Mouse (Mus musculus) spleen, postnatal 4 days (tissue): ENCODE data around the gene Tsen2.
A peak's percentile ranks its signal among the peaks of the same experiment; 100 is the strongest.

ENCODE experiments used
- DNase-seq, 2 experiments: peaks; one replicate each; pipeline ENCODE4 v3.0.0; 2022; ENCODE audit warnings: low spot score in 2 of 2

The Tsen2 gene

DNA sequence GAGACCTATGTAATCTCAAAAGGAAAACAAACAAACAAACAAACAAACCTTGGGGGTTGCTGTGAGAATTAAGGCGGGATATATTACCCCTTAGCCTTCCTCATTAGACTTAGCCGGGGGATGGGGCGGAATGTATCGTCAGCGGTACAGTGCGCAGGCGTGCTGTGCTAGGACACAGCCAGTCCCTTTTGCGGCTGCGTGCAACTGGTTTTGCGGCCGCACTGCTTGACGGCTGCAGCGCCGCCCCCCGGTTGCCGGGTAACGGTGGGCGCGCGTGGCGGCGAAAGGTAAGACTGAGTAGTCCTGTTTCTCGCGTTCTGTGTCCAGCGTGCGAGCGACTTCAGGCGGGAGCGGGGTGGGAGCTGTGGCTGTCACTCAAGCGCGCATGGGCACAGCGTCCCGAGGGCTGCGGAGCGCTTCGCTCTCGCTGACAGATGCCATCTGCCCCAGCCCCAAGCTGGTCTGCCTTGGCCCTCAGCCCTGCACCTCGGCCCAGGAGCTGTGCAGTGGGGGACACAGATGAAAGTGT, at the start of gene Tsen2:
TSS of gene Tsen2 (plus strand) at position 223 of the 529 bp plus-strand sequence.
- peak; percentile 93 to 97 for DNase-seq

DNA sequence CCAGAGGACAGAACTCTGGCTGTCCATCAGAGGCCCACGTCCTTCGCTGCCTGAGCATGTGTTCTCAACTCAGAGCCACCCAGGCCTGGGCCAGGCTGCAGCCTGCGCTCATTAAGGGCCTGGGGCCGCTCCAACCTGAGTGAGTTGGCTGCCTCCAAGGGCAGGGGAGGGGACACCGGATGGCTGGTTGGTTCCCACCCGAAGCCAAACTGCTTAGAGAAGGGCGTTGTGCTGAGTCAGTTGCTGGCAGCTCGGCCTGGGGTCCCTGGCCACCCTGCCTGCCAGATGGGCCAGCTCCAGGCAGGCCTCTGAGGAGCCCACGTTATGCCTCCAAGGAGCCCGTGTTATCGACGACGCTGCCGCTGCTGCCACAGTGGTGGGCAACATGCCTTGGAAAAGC, 44.9 kb upstream of the Tsen2 start:
- DNase-seq: no peak

DNA sequence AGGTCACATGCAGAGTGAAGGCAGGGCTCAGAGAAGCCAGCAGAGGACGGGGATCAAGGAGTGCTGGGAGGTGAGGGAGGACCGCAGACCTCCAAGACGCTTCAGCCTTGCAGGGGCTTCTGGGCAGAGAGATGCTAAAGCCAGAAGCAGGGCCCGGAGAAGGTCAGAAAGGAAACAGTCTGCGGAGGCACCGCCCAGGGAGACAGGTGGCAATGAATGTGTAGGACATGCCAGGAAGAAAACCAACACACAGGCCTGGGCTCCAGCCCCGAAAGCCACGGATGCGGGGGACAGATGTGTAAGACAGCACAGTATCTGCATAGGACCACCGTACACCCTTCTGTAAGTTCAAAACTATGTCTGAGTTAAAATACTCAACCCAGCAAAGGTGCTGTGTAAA, 44.2 kb upstream of the Tsen2 start:
- DNase-seq: no peak

DNA sequence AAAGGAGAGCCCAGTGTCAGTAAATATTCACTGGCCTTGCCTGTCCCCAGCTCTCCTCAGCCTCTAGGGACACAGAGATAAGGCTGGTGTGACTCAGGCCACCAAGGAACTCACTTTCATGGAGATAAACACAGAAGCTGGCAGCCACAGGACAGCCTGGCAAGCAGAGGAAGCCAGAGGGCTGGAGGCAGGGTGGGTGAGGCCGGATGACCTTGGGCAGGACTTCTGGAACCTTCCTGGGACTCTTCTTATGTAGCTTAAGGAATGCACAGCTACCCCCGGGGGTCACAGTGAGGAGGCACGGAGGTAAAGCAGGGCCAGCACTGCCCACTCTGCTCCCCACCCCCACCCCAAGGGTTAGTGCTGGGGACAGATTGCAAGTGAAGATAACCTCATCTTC, 43.3 kb upstream of the Tsen2 start:
- DNase-seq: no peak

DNA sequence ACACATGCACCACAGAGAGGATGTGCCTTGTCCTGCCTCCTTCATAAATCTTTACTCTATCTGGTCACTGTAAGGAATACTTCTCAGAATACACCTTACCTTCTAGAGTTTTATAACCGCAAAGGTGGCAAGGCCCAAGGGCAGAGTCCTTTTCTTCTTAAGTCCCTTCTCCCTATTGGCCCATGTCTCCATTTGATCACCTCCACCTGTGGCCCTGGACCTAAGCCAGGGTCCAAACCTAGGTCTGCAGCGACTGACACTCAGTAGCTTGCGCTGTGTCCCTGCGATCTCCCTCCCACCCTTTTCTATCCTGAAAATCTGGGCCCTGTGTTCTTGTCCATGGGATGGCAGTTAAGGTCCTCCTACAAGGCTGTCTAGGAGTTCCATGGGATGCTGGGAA, 41.4 kb upstream of the Tsen2 start:
- DNase-seq: no peak

DNA sequence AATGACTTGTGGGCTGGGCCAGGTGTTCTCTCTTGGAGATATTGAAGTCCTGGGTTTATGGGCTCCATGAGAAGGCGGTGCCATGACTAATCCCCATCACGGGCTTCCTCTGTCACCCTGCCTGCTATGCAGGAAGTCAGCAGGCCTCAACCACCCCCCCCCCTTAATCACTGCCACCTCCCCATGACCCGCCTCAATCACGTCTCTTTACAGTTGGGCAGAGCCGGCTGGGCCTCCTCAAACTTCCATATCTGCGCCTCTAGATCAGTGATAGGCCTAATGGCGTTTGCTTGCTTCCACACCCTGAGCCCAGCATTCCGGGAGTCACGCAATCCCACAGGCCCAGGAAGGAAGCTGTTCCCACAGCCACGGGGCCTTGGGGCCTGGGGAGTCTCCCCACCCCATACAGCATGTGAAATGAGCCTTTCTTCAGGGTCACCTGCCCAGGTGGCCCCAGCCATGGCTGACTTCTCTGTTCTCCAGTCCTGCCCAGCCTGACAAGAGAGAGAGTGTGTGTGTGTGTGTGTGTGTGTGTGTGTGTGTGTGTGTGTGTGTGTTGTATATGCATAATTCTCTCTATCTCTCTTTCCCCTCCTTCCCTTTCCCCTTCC, 40.8 kb upstream of the Tsen2 start:
- no peak for DNase-seq

DNA sequence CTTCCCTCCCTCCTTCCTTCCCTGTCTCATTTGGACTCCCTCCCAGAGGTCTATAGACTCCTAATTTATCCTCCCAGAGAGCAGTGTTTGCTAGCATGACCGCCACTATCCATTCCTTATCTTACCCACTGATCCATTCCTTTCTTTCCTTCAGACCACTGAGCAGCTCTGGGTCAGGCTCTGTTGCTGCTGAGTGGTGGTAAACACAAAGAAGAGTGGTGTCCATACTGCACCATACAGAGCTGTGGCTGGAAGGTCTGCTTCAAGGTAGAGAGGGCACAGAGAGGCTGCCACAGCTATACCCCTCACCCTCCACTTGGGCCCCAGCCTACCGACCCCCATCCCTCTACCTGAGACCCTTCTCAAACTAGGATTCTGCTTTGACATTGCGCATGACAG, 40.3 kb upstream of the Tsen2 start:
- DNase-seq: no peak

DNA sequence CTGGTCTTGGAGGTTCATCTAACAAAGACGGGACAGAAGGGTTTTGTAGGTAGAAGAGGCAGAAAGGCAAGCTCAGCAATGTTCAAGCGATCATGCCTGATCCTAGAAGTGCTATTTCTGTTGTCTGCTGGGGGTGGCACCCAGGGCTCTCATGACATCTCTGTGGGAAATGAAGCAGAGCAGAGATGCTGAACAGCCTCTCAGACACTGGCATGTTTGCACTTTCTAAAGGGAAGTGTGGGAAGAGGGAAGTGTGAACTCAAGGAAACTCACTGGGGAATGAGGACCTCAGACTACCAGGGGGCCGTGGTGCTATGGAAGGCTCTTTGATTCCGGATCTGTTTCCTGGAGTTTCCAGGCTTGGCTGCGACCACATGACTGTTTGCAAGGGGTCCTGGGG, 39.5 kb upstream of the Tsen2 start:
- no peak for DNase-seq

DNA sequence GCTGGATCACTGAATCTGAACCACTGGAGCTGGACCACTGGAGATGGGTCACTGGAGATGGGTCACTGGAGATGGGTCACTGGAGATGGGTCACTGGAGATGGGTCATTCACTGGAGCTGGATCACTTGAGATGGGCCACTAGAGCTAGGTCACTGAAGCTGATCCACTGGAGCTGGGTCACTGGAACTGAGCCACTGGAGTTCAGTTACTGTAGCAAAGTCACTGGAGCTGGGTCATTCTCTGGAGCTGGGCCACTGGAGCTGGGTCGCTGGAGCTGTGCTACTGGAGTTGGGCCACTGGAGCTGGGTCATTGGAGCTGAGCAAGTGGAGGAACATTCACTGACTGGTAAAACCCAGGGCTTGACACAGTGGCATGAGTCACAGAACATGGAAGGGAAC, 38.0 kb upstream of the Tsen2 start:
- no peak for DNase-seq

DNA sequence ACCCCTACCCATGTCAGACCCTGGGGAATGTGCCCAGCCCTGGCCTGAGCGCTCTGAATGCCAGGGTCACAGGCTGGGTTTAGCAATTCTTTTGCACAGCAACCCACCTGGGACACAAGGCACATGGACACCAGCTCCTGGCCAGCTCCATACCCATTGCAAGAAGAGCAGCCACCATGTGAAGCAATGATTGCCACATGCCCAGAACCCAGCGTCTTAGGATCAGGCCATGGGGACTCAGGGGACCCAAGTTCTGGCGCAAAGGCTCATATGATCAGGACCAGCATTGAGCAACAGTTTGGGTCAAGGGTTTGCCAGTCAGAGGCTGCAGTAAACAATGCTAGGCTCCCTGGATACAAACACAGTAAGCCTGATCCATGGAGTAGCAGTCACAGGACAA, 33.0 kb upstream of the Tsen2 start:
- no peak for DNase-seq

DNA sequence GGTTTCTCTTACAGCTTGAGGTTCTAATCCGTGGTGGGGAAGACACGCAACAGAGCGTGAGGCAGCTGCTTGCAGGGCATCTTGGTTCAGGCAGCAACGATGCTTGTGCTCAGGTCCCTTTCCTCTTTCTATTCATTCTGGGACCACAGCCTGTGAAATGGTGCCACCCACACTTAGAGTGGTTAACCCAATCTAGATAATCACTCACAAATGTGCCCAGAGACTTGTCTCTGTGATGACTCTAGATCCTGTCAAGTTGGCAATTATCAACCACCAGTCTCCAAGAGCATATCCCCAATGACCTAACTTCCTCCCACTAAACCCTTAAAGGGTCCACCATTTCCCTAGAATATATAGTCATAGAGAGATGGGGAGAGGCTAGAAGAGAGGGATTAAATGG, 31.3 kb upstream of the Tsen2 start:
- DNase-seq: no peak

DNA sequence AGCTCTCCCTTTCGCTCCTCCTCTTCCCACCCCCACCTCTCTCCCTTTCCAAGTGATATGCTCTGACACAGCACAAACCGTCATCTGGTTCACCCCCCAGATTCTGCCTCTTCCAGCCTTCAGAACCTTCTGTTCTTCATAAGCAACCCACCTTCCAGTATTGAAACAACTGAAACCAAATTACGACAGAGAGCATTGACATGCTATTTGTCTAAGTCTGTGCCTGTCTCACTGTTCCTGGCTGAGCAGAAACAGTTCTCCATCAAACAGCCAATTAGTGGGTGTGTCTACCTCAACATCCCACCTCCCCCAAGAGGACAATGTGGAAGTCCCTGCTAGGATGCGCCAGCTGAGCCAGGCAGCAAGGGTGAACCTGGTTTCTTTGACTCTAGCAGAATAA, 26.6 kb upstream of the Tsen2 start:
- DNase-seq: no peak

DNA sequence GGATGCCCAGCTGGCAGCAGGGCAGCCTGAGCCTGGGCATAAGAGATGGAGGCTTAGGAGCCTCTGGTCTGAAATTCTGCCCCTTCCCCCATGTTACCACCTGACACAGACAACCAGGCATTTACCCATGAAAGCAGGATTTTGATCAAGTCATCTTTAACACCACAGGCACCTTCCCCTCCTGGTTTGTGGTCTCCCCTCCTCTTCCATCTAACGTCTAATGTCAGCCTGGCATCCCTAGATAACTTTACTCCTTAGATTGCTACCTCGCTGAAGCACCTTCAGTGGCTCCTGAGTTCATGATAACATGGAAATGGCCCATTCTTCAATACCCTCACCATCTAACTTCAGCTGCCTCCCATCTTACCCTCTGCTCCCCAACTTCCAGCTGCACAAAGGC, 26.1 kb upstream of the Tsen2 start:
- DNase-seq: no peak

DNA sequence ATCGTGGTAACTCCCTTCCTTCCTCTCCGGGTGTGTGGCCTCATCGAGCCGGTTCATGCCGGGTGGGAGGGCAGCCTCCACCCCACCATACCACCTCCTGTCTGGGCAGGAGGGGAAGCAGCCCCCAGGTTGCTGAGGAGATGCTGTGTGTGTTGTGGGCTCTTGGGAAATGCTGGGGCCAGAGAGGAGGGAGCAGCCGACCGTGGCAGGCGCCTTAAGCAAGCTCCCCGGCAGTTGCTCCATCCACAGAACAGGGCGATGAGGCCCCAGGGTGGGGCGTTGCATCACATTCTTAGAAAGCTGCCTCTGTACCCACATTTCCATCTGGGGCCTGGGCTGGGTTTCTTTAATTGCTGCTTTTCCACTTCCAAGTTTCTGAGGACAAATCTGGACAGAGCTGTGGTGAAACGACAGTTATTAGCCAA, 25.2 kb upstream of the Tsen2 start:
- peak; percentile 53 to 72 for DNase-seq

DNA sequence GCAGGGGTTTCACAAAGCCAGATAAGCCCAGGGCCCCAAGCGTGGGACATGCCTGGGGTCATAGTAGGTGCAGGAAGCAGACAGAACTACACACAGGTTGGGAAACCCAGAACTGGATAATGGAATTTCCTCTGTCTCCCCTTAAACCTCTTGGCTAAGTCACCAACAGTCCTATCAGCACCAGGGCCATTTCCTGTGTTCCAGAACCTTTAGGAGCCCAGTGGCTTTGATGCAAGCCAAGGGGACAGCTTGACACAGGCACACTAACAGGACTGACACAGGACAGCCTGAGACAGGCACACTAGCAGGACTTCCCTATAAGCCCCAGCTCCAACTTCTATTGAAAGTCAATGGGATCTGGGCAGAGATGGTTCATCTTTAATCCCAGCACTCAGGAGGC, 22.5 kb upstream of the Tsen2 start:
- no peak for DNase-seq

DNA sequence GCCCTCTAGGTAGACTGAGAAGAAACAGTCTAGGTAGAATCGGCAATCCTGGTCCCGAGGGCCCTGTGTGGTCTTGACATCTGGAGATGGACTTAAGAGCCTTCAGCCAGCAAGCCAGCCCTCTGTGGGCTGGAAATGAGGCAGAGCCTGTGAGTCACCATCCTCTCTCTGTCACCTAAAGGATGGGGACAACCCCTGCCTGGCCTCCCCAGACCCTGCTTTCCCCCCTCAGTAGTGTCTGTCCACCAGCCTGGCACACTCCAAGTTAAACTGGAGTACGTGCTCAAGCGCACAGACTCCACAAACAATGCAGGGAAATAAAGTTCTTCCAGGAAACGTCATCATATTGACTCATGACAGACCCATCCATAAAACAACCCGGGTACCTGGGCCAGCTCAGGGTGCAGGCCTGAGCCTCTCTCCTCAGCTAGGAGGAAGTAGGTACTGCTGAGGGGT, 21.7 kb upstream of the Tsen2 start:
- DNase-seq: no peak

DNA sequence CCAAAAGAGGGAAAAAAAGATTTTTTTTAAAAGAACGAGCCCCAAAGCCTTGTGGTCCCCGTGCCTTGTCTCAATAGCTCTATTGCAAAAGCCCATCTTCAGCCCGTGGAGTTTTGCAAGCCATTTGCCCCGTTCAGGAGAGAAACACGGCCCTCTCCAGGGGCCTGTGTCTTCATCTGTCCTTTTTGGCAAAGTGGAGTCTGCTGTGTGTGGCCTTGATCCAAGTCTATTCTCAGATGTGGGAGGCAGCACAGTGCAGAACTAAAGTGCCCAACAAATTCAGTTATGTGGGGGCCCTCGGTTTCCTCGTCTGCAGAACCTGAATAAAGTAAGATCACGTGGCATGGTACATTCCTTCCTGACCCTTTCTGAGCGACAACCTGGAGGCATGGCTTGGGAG, 21.3 kb upstream of the Tsen2 start:
- DNase-seq: no peak

DNA sequence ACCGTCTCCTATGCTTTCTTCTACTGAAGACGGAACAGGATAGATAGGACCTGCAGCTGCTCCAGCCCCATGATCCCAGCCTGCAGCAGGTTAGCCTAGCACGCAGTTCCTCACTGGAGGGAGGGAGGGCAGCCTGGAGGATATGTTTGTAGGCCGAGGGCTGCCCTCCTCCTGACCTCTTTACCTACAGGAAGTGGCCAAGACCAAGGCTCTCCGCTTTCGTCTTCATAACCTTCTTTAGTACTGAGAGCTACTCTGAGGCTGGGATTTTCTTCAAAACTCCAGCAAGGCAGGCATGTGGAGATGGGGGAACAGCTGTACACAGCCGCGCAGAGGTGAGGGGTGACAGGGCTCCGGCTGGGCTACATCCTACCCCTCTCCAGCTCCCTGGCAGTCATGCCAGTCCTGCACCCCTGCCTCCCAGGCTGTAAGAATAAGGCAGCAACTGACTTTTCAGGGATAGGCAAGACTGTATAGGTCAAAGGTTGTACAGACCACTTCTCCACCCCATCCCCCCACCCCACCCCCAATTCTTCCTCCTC, 19.9 kb upstream of the Tsen2 start:
- DNase-seq: no peak

DNA sequence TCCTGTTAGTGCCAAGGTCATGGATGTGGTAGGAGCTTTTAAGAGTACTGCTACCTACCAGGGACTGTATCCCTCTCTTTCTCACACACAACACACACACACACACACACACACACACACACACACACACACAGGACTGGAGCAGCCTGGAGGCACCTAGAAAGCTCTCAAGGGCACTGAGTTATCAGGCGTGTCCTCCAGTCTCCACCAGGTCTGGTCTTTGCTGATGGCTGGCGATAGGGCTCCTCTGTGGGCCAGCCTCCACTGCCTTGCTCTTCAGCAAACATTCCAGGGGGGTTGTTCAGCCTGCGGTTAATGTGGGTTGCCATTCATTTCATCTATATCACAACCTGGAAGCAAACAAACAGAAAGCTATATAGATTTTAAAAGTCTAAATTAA, 17.0 kb upstream of the Tsen2 start:
- no peak for DNase-seq

DNA sequence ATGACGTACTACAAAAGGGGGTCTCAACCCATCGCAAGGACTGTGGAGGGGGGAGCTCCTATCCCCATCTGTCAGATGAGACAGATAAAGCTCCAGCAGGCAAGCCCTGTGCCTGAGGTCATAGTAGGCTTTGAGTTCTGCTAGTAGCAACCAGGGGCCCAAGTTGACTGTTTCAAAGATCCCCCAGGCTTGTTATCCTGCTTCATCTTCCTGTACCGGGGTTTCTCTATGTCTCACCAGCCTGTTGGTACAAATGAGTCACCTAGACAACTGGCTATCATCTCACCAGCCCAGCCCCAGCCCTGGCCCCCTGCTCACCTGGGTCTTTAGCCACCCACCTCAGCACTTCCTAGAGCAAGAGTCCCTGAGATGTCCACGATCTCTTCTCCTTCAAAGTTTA, 16.1 kb upstream of the Tsen2 start:
- no peak for DNase-seq

DNA sequence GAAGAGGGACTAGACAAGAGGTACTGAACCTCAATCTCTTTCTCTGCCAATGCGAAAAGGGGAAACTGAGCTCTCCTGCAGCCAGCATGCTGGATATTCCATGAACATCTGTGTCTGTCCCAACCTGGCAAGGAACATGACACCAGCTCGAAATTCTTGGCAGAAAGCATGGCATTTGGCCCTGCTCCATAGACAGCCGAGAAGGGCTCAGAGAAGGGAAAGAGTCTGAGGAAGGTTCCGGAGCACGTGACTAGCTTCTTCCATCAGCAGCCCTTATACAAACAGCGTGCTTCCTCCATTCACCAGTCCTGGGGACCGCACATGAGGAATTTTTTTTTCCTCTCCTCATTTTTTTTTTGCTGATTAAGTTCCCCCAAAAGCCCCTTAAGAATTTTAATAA, 9.8 kb upstream of the Tsen2 start:
- DNase-seq: no peak

DNA sequence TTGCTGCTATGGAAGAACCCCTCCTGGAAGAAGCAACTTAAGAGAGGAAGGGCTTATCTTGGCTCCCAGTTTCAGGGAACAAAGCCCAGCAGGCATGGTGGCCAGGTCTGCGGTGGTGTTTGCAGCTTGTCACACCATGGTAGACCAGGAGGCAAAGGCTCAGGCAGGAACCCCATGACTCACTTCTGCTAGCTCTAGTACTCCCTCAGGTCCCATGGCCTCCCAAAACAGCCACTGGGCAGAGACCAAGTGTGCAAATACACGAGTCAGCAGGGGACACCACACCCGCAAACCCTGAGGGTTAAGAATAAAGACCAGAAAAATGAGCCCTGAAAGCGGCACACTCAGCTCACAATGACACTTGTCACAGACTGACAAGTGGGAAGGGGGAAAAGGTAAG, 8.3 kb upstream of the Tsen2 start:
- no peak for DNase-seq

DNA sequence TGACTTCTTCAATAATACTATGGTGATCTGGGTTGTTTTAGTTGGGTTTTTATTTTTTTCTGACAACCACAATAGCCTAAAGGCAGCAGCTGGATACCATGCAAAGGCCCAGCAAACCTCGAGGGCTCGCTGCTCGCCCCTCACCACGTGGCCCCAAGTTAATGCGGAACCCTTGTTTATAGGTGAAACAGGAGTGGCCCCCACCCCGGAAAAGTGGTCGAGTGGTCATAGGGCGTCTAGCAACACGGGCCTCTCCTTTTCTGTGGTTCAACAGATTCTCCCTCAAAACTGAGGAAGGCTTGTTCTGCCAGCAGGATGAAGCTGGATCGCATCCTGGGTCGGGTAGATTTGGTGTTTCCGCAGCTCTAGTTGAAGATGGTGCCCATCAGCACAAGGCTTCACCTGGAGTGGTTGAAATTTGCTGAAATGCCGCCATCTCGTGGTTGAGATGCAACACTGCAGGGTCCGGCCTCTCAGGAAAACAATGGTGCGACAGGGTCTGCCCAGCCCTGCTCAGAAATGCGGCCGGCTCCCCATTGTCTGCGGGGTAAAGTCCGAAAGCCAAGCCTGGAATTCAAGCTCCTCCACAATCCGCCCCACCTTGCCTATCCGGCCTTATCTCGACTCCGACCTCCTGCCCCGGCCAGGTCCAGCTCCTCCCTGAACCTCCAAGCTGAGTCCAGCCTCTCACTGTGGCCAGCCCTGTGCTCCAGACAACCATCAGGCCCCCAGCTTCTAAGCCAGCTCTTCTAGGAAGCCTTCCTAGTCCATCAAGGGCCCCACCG, 5.6 kb upstream of the Tsen2 start:
- peak; percentile 66 to 88 for DNase-seq
